Mouse (Mus musculus) common myeloid progenitor, adult 5-6 weeks (primary cell): Measurements from ENCODE around the gene Polg. TPM values are rescaled to one million over a fixed set of nuclear protein-coding genes. Genes with fewer than 3 reads are reported as not detected.

Experiments
- ATAC-seq: replicated peaks from 2 replicates; pipeline ENCODE4 v1.8.0; 2016; ENCODE audit warnings: low read depth, mild to moderate bottlenecking, moderate TSS enrichment, inconsistent platforms; ENCODE audit not compliant: poor library complexity, severe bottlenecking
- total RNA-seq: library from RNA; stranded (forward); fragments of 200-1000, 187-1606 nt; gene quantifications from 2 replicates; pipeline ENCODE4 v1.2.3, GENCODE M21; 2017

The Polg gene
- total RNA-seq, 1 experiment from 2014 or later = 48.4 TPM

- ATAC-seq = no peak
Measured at GRCm38 (mm10) chr7:79468994-79469393, 2.8 kb upstream of the Polg start.

- ATAC-seq = no peak
Measured at GRCm38 (mm10) chr7:79467951-79468350, 1.8 kb upstream of the Polg start.

GRCm38 (mm10) chr7:79465461-79466044 lies 609 bp downstream of the Polg start:
- peak; percentile 10; the same call in 1 of the 2 replicates for ATAC-seq

- ATAC-seq = no peak
Measured at GRCm38 (mm10) chr7:79464776-79465420, 1.3 kb downstream of the Polg start.

- no peak for ATAC-seq
Measured at GRCm38 (mm10) chr7:79463376-79464077, 2.6 kb downstream of the Polg start.

- ATAC-seq = no peak
Measured at GRCm38 (mm10) chr7:79461721-79462120, 4.4 kb downstream of the Polg start.

- no peak for ATAC-seq
Measured at GRCm38 (mm10) chr7:79447486-79447885, 18.7 kb downstream of the Polg start.

- no peak for ATAC-seq
Measured at GRCm38 (mm10) chr7:79447048-79447447, 19.1 kb downstream of the Polg start.

GRCm38 (mm10) chr7:79440035-79440434 lies 26.1 kb downstream of the Polg start:
- ATAC-seq = no peak

- ATAC-seq = no peak
Measured at GRCm38 (mm10) chr7:79428243-79428642, 37.9 kb downstream of the Polg start.

- ATAC-seq = no peak
Measured at GRCm38 (mm10) chr7:79425804-79426203, 40.4 kb downstream of the Polg start.

GRCm38 (mm10) chr7:79422876-79423275 lies 43.3 kb downstream of the Polg start:
- no peak for ATAC-seq

GRCm38 (mm10) chr7:79419950-79420349 lies 46.2 kb downstream of the Polg start:
- ATAC-seq = no peak

- no peak for ATAC-seq
Measured at GRCm38 (mm10) chr7:79414449-79415375, 51.5 kb downstream of the Polg start.

- no peak for ATAC-seq
Measured at GRCm38 (mm10) chr7:79400296-79400695, 65.9 kb downstream of the Polg start.

GRCm38 (mm10) chr7:79398971-79399370 lies 67.2 kb downstream of the Polg start:
- no peak for ATAC-seq

GRCm38 (mm10) chr7:79398426-79398825 lies 67.7 kb downstream of the Polg start:
- ATAC-seq = no peak

- no peak for ATAC-seq
Measured at GRCm38 (mm10) chr7:79397446-79397963, 68.7 kb downstream of the Polg start.
